Mouse (Mus musculus) testis, adult 2 months (tissue): ENCODE measurements at regions not wholly inside any gene's neighbourhood (a gene's known extent, or its start where the extent isn't known, plus 50 kb on each side); places are given as distances from the start of the nearest gene placed in this dataset.

Source experiments
- H3K27ac ChIP-seq: fragments of 200-500 bp; 2 replicates; pipeline ENCODE4 v1.5.1; 2012; ENCODE audit warnings: low read depth, low read length; ENCODE audit not compliant: control insufficient read depth, insufficient read depth
- H3K27me3 ChIP-seq: fragments of 200-500 bp; 2 replicates; pipeline ENCODE4 v1.6.1; 2012; ENCODE audit warnings: mild to moderate bottlenecking, low read length, moderate library complexity; ENCODE audit not compliant: control insufficient read depth, insufficient read depth
- H3K36me3 ChIP-seq: fragments of 200-500 bp; 2 replicates; pipeline ENCODE4 v1.6.1; 2012; ENCODE audit warnings: mild to moderate bottlenecking, low read length; ENCODE audit not compliant: control insufficient read depth, insufficient read depth
- H3K4me1 ChIP-seq: fragments of 200-500 bp; 2 replicates; pipeline ENCODE4 v1.6.1; 2012; ENCODE audit warnings: low read length; ENCODE audit not compliant: control insufficient read depth, insufficient read depth
- H3K4me3 ChIP-seq: fragments of 200-500 bp; 2 replicates; pipeline ENCODE4 v1.5.1; 2012; ENCODE audit warnings: low read depth, mild to moderate bottlenecking, low read length, moderate library complexity, mixed read lengths; ENCODE audit not compliant: control insufficient read depth
- CTCF ChIP-seq: fragments of 200-500 bp; IDR thresholded peaks from 2 replicates; pipeline ENCODE4 v1.5.1; 2012; ENCODE audit warnings: low read depth, mild to moderate bottlenecking, inconsistent platforms, low read length, moderate library complexity; ENCODE audit not compliant: control insufficient read depth, insufficient read depth, insufficient replicate concordance
- POLR2A ChIP-seq: fragments of 200-500 bp; IDR thresholded peaks from 2 replicates; pipeline ENCODE4 v1.6.1; 2012; ENCODE audit warnings: low read depth, mild to moderate bottlenecking, inconsistent platforms, low read length, moderate library complexity; ENCODE audit not compliant: control insufficient read depth

DNA sequence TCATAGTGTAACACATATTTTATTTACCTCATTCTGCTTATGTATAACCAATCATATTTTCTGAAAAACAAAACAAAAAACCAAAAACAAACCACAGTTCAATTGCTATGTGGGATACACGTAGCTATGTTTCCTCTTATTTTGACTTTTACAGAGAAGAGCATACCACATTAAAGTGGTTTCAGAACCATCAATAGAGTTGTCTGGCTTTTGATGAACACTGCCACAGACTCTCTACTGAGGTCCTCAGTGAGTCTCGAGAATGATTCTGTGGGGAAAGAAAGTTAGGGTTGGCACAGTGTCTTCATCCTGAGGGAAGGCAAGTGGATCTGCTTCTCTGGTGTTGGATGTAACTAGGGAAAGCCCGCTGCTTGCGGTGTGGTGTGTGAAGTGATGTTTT is 201.8 kb downstream of the Ankrd50 start:
- TF ChIP-seq POLR2A (no peak), CTCF (no peak)
- Histone ChIP-seq H3K36me3 (no peaks in the 10 kb centered on the region), H3K4me1 (no peaks in the 10 kb centered on the region), H3K27me3 (no peaks in the 10 kb centered on the region), H3K4me3 (no peak overlapping the region), H3K27ac (no peak overlapping the region)

DNA sequence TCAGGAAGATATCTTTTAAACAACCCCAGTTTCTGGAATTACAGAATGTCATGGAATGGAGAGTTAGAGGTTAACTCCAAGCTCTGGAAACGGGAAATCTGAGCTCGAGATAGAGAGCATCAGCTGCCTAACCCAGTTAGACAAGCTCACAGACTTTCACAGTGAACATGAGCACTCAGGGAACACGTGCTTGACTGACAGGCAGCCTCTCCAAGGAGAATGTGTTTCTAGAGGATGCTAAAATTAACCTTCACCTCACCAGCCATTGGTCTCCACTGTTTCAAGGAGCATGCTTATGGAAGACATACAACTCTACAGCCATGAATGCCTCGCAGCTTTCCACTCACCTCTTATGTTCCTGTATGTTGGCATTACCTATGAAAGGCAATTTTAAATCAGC is 203.0 kb downstream of the Ankrd50 start:
- TF ChIP-seq POLR2A = no peak
- TF ChIP-seq CTCF = no peak

GRCm38 (mm10) chr3:38280876-38281275 is 203.8 kb downstream of the Ankrd50 start:
- Histone ChIP-seq H3K36me3 (no peaks in the 10 kb centered on the region), H3K27ac (no peak overlapping the region), H3K27me3 (no peaks in the 10 kb centered on the region), H3K4me1 (no peaks in the 10 kb centered on the region), H3K4me3 (no peak overlapping the region)
- TF ChIP-seq CTCF (no peak), POLR2A (no peak)

More for the DNA sequence above, 203.0 kb downstream of the Ankrd50 start:
- Histone ChIP-seq H3K4me3 (no peak overlapping the region), H3K27me3 (no peaks in the 10 kb centered on the region), H3K4me1 (no peaks in the 10 kb centered on the region), H3K27ac (no peak overlapping the region), H3K36me3 (no peaks in the 10 kb centered on the region)

- Histone ChIP-seq H3K27ac (no peak overlapping the region), H3K27me3 (no peaks in the 10 kb centered on the region), H3K4me1 (no peaks in the 10 kb centered on the region), H3K4me3 (no peak overlapping the region), H3K36me3 (no peaks in the 10 kb centered on the region)
- no peak for TF ChIP-seq CTCF
- no peak for TF ChIP-seq POLR2A
These were observed 204.5 kb downstream of the Ankrd50 start for GRCm38 (mm10) chr3:38280105-38280504.

DNA sequence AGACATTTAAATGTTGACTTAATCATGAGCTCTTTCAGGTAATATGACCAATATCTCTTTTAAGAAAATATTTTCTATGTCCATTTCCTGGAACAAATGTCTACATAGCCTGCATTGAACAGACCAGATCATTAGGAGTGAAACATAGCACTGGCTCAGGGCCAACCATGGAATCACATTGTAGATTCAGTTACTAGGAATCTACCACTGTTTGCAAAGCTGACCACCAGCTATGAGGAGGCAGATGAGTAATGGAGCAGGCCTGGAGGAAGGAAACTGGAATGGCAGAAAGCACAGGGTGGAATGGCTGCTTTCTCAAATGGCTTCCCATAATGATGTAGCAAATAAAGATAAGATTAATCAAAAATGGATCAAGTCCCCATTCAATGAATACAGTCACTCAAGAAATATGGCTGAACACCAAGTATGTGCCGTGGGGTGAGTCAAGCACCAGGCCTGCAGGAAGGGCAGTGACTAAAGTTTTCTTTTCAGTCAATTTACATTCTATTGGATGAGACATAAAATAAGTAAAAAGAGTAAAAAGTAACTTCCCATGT is 207.6 kb downstream of the Ankrd50 start:
- no peak overlapping the region for H3K27ac ChIP-seq
- H3K4me3 ChIP-seq = no peak overlapping the region
- H3K27me3 ChIP-seq = no peaks in the 10 kb centered on the region
- H3K4me1 ChIP-seq = no peaks in the 10 kb centered on the region
- TF ChIP-seq CTCF (no peak), POLR2A (no peak)
- no peaks in the 10 kb centered on the region for H3K36me3 ChIP-seq

DNA sequence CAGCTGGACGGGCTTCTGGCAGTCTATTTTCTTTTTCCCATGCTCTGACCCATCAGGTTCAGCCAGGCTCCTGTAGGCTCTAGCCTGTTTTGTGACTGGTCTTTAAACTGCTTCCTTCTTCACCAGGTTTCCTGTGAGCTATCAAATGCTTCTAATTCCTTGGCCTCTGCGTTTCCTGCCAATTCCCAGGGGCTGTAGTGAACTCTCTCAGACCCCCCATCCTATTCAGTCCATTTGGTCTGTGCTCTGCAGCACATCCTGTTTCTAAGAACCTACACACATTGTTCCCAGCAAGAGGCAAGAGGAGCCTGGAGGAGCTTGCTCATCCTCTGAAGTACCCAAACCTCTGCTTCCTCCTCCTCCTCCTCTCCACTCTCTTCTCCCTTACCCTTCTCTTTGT is 209.3 kb downstream of the Ankrd50 start:
- 0 out of 2 replicates have a peak, but pooled peaks cover 3% of the 10 kb centered on the region for H3K4me1 ChIP-seq
- TF ChIP-seq POLR2A (no peak), CTCF (no peak)
- no peaks in the 10 kb centered on the region for H3K27me3 ChIP-seq
- H3K4me3 ChIP-seq = no peak overlapping the region
- no peaks in the 10 kb centered on the region for H3K36me3 ChIP-seq
- no peak overlapping the region for H3K27ac ChIP-seq

- Histone ChIP-seq H3K4me1 (0 out of 2 replicates have a peak, but pooled peaks cover 3% of the 10 kb centered on the region), H3K27me3 (no peaks in the 10 kb centered on the region), H3K4me3 (no peak overlapping the region), H3K36me3 (no peaks in the 10 kb centered on the region), H3K27ac (no peak overlapping the region)
- TF ChIP-seq POLR2A (no peak), CTCF (no peak)
These were observed 213.9 kb downstream of the Ankrd50 start for GRCm38 (mm10) chr3:38270742-38271141.
